Mouse (Mus musculus) kidney, adult 2 months (tissue): Measurements from ENCODE around the gene Zfp423. TPM values are rescaled to one million over a fixed set of nuclear protein-coding genes. Genes with fewer than 3 reads are reported as not detected.
A peak's percentile ranks its signal among the peaks of the same experiment; 100 is the strongest.

Source experiments
- DNase-seq: peaks from one replicate; pipeline ENCODE4 v3.0.0; 2021
- H3K27ac ChIP-seq: fragments of 200-500 bp; 2 replicates; pipeline ENCODE4 v1.5.1; 2012; ENCODE audit warnings: low read depth, low read length, control low read depth, inconsistent platforms; ENCODE audit not compliant: insufficient read depth
- H3K27me3 ChIP-seq: fragments of 200-500 bp; replicated peaks from 2 replicates; pipeline ENCODE4 v1.6.1; 2012; ENCODE audit warnings: mild to moderate bottlenecking, moderate library complexity, low read length, inconsistent platforms; ENCODE audit not compliant: control insufficient read depth, insufficient read depth
- H3K36me3 ChIP-seq: fragments of 200-500 bp; 2 replicates; pipeline ENCODE4 v1.6.1; 2012; ENCODE audit warnings: mild to moderate bottlenecking, moderate library complexity, low read length, inconsistent platforms; ENCODE audit not compliant: control insufficient read depth, insufficient read depth
- H3K4me1 ChIP-seq: fragments of 200-500 bp; 2 replicates; pipeline ENCODE4 v1.6.1; 2011; ENCODE audit warnings: low read length; ENCODE audit not compliant: control insufficient read depth, insufficient read depth
- H3K4me3 ChIP-seq: fragments of 200-500 bp; 2 replicates; pipeline ENCODE4 v1.5.1; 2011; ENCODE audit warnings: mild to moderate bottlenecking, low read depth, low read length, control low read depth; ENCODE audit not compliant: insufficient read depth
- CTCF ChIP-seq: fragments of 200-500 bp; conservative IDR thresholded peaks from 2 replicates; pipeline ENCODE4 v1.5.1; 2011; ENCODE audit warnings: low read depth, mild to moderate bottlenecking, control low read depth, low read length, moderate library complexity, mixed read lengths; ENCODE audit not compliant: insufficient read depth, insufficient read length
- POLR2A ChIP-seq: fragments of 200-500 bp; IDR thresholded peaks from one replicate; pipeline ENCODE4 v1.6.1; 2011; ENCODE audit warnings: low read depth, low read length, control low read depth
- WGBS: fragments of 180-500 bp; shearing (Covaris S2); methylation state at CpG from one replicate; pipeline ENCODE4 v1.1.7; 2018; 5-methylcytosine and 5-hydroxymethylcytosine counted together
- polyA plus RNA-seq: library from polyadenylated mRNA; depleted of rRNA; stranded (reverse); fragments of >200 nt; gene quantifications from 2 replicates; pipeline ENCODE4 v1.2.3, GENCODE M21; 2012

The Zfp423 gene
- polyA plus RNA-seq, 1 experiment, result 4.1 TPM

DNA sequence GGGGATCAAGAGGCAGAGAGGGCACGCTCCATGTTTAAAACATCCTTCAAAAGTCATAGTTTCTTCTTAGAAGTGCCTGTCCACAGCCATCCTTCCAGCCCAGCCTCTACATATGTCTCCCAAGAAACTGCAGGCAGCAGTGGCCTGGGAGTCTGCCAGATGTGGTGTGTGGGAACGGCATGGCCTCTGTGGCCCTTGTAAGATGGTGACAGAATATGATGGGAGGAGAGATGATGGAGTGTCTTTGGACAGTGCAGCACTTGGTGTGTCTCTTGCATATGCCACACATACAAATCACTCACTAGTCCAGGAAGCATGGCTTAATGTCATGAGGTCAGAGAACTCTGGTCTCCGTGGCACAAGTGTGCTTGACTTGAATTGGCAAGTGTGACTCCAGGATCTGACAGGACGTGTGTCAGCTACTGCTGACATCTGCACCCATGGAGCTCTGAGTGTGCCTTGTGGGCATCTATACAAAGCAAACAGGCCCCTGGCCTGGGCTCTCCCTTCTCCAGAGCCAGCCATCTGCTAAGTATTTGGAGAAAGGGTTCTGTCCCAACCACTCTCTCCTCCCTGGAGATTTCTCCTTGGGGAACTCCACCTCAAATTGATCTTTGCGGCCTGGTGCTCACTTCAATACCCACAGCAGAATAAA lies 313.4 kb downstream of the Zfp423 start:
- H3K4me1 ChIP-seq, result no peaks in the 10 kb centered on the region
- no peak overlapping the region for H3K4me3 ChIP-seq
- WGBS, result 72% methylated on average over 5 of the region's 5 CpGs
- no peaks in the 10 kb centered on the region for H3K27me3 ChIP-seq
- H3K36me3 ChIP-seq, result no peaks in the 10 kb centered on the region
- TF ChIP-seq CTCF, result no peak
- TF ChIP-seq POLR2A, result no peak
- no peak for DNase-seq
- no peak overlapping the region for H3K27ac ChIP-seq

DNA sequence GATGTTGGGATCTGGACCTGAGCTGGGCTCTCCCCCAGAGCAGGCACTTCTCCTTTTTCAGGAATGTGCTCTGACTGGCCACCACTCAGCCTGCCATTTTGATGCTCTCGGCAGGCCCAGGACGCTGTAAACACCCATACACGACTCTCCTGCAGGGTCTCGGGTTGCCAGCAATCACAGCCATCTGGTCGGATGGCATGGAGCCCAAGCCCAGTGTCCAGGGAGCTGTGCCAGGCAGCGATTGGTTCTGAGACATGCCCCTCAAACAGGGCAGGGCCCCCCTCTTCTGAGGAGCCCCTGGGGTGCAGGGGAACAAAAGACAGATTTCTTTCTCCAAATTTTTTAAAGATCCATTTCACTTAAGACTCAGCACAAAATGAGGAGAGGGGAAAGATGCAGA lies 314.0 kb downstream of the Zfp423 start:
- no peak for DNase-seq
- Histone ChIP-seq H3K36me3 (no peaks in the 10 kb centered on the region), H3K4me3 (no peak overlapping the region), H3K4me1 (no peaks in the 10 kb centered on the region), H3K27me3 (no peaks in the 10 kb centered on the region), H3K27ac (no peak overlapping the region)
- 38% methylated on average over 6 of the region's 6 CpGs for WGBS
- no peak for TF ChIP-seq CTCF
- no peak for TF ChIP-seq POLR2A

DNA sequence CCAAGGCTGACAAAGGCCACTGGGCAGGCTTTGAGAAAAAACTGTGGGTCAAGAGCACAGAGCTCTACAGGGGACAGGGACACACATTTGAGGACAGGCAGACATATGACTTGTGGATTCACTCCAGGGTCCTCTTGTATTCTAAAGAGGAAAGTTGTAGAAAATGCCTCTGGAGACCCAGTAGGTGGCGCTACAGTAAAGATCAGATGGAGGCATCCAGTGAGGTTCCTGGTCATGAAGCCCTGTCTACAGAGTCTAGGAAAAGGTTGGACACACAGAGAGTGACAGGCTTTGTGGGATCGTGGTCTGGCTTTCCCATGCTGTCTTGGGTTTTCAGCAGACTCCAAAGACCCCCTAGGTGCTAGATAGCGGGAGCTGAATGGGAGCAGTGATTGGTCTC lies 318.5 kb downstream of the Zfp423 start:
- Histone ChIP-seq H3K4me3 (no peak overlapping the region), H3K4me1 (no peaks in the 10 kb centered on the region), H3K36me3 (no peaks in the 10 kb centered on the region), H3K27ac (no peak overlapping the region), H3K27me3 (no peaks in the 10 kb centered on the region)
- peak; percentile 20; the same call in 1 of the 2 replicates for TF ChIP-seq CTCF
- no peak for TF ChIP-seq POLR2A
- WGBS, result 46% methylated on average over 3 of the region's 3 CpGs
- peak; percentile 10 for DNase-seq

DNA sequence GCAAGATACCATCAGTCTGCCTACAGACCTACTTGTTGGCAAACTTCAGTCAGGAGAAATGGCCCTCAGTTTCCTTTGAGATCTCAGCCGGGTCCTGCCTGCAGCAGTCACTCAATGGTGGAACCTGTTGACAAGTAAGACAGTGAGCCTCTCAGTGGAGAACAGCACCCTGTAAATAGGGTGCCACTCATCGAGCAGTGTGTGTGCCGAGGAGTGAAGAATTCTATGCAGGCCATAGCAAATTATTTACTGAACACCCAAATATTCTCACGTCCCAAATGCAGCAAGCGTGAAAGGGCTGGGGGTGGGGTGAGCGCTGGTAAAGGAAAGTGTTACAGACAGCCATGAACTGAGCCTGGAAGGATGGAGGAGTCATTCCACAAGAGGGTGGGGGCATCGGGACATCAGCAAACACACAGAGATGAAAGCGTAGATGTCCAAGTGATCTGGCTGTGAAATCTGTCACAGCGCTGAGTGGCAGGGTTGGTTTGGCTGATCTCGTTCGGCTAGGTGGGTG lies 323.1 kb downstream of the Zfp423 start:
- DNase-seq, result peak; percentile 13
- Histone ChIP-seq H3K36me3 (no peaks in the 10 kb centered on the region), H3K27me3 (no peaks in the 10 kb centered on the region), H3K4me1 (no peaks in the 10 kb centered on the region), H3K27ac (no peak overlapping the region), H3K4me3 (no peak overlapping the region)
- WGBS, result 40% methylated on average over 11 of the region's 11 CpGs
- no peak for TF ChIP-seq CTCF
- TF ChIP-seq POLR2A, result no peak

DNA sequence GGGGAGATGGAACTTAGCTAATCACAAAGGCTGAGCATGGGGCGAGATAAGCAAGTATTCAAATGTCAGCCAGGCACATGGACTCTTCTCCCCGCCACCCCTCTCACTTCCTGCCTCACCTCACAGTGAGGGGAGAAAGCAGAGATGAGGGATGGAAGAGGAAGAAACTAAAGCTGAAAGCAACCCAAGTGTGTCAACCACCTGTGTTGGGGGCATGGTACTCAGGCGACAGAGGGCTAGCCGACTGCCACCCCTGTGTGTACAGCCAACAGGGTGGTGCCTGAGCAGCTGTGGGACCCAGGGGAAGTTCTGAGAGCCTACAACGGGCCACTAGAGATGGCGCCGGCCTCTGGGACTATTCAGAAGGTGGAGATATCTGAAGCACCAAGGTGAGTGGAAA lies 327.6 kb downstream of the Zfp423 start:
- Histone ChIP-seq H3K36me3 (no peaks in the 10 kb centered on the region), H3K27me3 (no peaks in the 10 kb centered on the region), H3K4me3 (no peak overlapping the region), H3K4me1 (no peaks in the 10 kb centered on the region), H3K27ac (no peak overlapping the region)
- DNase-seq, result no peak
- WGBS, result 90% methylated on average over 7 of the region's 7 CpGs
- TF ChIP-seq CTCF (no peak), POLR2A (no peak)

DNA sequence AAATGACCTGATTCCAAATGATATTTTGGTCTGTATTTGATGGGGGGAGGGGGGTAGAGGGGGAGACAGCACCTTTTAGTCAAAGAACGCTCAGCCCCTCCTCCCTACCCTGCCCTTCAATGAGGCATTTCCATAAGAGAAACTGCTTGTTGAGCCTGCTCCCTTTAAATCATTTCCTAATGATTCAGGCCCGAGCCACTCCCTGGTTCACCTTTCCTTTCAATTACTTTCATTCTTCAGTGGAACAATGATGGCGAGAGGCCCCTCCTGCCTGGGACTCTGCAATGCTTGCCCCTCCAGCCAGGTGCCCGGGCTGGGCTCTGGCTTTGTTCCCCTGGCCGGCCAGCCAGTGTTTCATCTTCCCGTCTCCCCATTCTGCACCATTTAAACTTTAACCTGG lies 329.7 kb downstream of the Zfp423 start:
- DNase-seq, result no peak
- Histone ChIP-seq H3K27me3 (no peaks in the 10 kb centered on the region), H3K4me1 (no peaks in the 10 kb centered on the region), H3K27ac (no peak overlapping the region), H3K4me3 (no peak overlapping the region), H3K36me3 (no peaks in the 10 kb centered on the region)
- 20% methylated on average over 6 of the region's 6 CpGs for WGBS
- TF ChIP-seq POLR2A, result no peak
- TF ChIP-seq CTCF, result no peak

DNA sequence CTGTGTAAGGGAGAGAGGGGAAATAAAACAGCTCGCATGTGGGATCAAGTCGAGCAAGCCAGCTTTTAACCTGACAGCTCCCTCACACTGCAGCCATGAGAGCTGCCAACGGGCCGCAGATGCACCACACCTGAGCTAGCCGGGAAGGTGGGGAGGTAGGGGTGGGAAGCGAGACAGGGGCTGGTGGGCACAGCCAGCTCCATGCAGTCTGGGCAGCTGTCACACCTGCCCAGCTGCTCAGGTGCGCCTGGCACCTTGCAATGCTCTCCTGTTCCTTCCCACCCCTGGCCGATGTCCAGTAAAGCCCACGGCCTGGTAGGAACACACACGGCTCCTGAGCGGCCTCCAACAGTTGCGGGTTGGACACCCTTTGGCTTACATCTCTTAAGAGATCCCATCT lies 338.2 kb downstream of the Zfp423 start:
- Histone ChIP-seq H3K27me3 (no peaks in the 10 kb centered on the region), H3K4me3 (no peak overlapping the region), H3K36me3 (no peaks in the 10 kb centered on the region), H3K4me1 (no peaks in the 10 kb centered on the region), H3K27ac (no peak overlapping the region)
- no peak for TF ChIP-seq CTCF
- no peak for DNase-seq
- 80% methylated on average over 12 of the region's 12 CpGs for WGBS
